Mouse (Mus musculus): ENCODE measurements around the gene Ppp2r3c. TPM values are rescaled to one million over a fixed set of nuclear protein-coding genes. Genes with fewer than 3 reads are reported as not detected.
"Not testable (repeated sequence)": the region's sequence is repeated elsewhere in the genome, so short reads cannot be mapped to it uniquely, and the experiment has no call there.

Gene Ppp2r3c
- polyA plus RNA-seq (2016; fragmentation: Nextera tagmentation; extraction: Ambion mirVana) = 27.1 and 28.3 TPM in 2 replicates

GRCm38 (mm10) chr12:55302485-55303441 is at the start of gene Ppp2r3c:
TSS of gene Ppp2r3c (minus strand) at chr12:55302998.
- Histone ChIP-seq H3K4me1 (peaks cover 30% of the 10 kb centered on the region), H3K36me3 (replicated peaks) (peaks cover 19% of the 10 kb centered on the region), H3K9me3 (no peaks in the 10 kb centered on the region), H3K4me3 (replicated peaks) (peak within 1 kb of the TSS; percentile 67), H3K4me2 (peak within 1 kb of the TSS; percentile 58), H3K27me3 (no peaks in the 10 kb centered on the region), H3K9ac (peak within 1 kb of the TSS; percentile 77), H3K27ac (peak within 1 kb of the TSS; percentile 86)
- ATAC-seq (ENCODE audit: low FRiP score) = peak; percentile 94
- under 1% methylated on average over 55 of the region's 55 CpGs for WGBS

- Histone ChIP-seq H3K4me1 (no peaks in the 10 kb centered on the region; the same call in 1 of the 2 replicates), H3K4me3 (replicated peaks) (no peak overlapping the region), H3K9ac (no peak overlapping the region), H3K27ac (no peak overlapping the region), H3K36me3 (replicated peaks) (no peaks in the 10 kb centered on the region), H3K4me2 (no peak overlapping the region), H3K27me3 (no peaks in the 10 kb centered on the region), H3K9me3 (no peaks in the 10 kb centered on the region)
- 87% methylated on average over 13 of the region's 13 CpGs for WGBS
- no peak for ATAC-seq (ENCODE audit: low FRiP score)
Observed at GRCm38 (mm10) chr12:55344583-55344982, 41.8 kb upstream of the Ppp2r3c start.

GRCm38 (mm10) chr12:55343998-55344397 is 41.2 kb upstream of the Ppp2r3c start:
- no peak for ATAC-seq (ENCODE audit: low FRiP score)
- no peaks in the 10 kb centered on the region for H3K9me3 ChIP-seq
- no peak overlapping the region for H3K9ac ChIP-seq
- no peak overlapping the region for H3K4me2 ChIP-seq
- H3K4me3 ChIP-seq (replicated peaks) = no peak overlapping the region
- no peak overlapping the region for H3K27ac ChIP-seq
- no peaks in the 10 kb centered on the region for H3K36me3 ChIP-seq (replicated peaks)
- 80% methylated on average over 11 of the region's 11 CpGs for WGBS
- no peaks in the 10 kb centered on the region; the same call in 1 of the 2 replicates for H3K4me1 ChIP-seq
- no peaks in the 10 kb centered on the region for H3K27me3 ChIP-seq

GRCm38 (mm10) chr12:55343045-55343444 is 40.2 kb upstream of the Ppp2r3c start:
- not testable (repeated sequence) for H3K4me1 ChIP-seq; H3K36me3 ChIP-seq (replicated peaks); ATAC-seq (ENCODE audit: low FRiP score); H3K27me3 ChIP-seq; H3K9me3 ChIP-seq; H3K9ac ChIP-seq; H3K4me3 ChIP-seq (replicated peaks); H3K4me2 ChIP-seq; H3K27ac ChIP-seq
- 91% methylated on average over 1 of the region's 1 CpGs for WGBS

GRCm38 (mm10) chr12:55338490-55338889 is 35.7 kb upstream of the Ppp2r3c start:
- H3K4me1 ChIP-seq; H3K9me3 ChIP-seq; ATAC-seq (ENCODE audit: low FRiP score); H3K27me3 ChIP-seq; H3K4me2 ChIP-seq; H3K36me3 ChIP-seq (replicated peaks); H3K9ac ChIP-seq; H3K27ac ChIP-seq; H3K4me3 ChIP-seq (replicated peaks): not testable (repeated sequence)
- 91% methylated on average over 1 of the region's 2 CpGs for WGBS

- H3K4me3 ChIP-seq (replicated peaks) = no peak overlapping the region
- no peak overlapping the region for H3K27ac ChIP-seq
- 92% methylated on average over 7 of the region's 7 CpGs for WGBS
- H3K4me1 ChIP-seq = no peaks in the 10 kb centered on the region
- no peaks in the 10 kb centered on the region for H3K9me3 ChIP-seq
- H3K36me3 ChIP-seq (replicated peaks) = peaks cover 7% of the 10 kb centered on the region; the same call in 1 of the 2 replicates
- H3K4me2 ChIP-seq = no peak overlapping the region
- no peak for ATAC-seq (ENCODE audit: low FRiP score)
- no peak overlapping the region for H3K9ac ChIP-seq
- no peaks in the 10 kb centered on the region for H3K27me3 ChIP-seq
Observed at GRCm38 (mm10) chr12:55333662-55334061, 30.9 kb upstream of the Ppp2r3c start.

- ATAC-seq (ENCODE audit: low FRiP score) = no peak
- no peak overlapping the region for H3K4me2 ChIP-seq
- H3K4me1 ChIP-seq = no peaks in the 10 kb centered on the region
- WGBS = 94% methylated on average over 7 of the region's 7 CpGs
- no peak overlapping the region for H3K4me3 ChIP-seq (replicated peaks)
- H3K36me3 ChIP-seq (replicated peaks) = peaks cover 7% of the 10 kb centered on the region
- no peak overlapping the region for H3K9ac ChIP-seq
- H3K9me3 ChIP-seq = no peaks in the 10 kb centered on the region
- H3K27me3 ChIP-seq = no peaks in the 10 kb centered on the region
- H3K27ac ChIP-seq = no peak overlapping the region
Observed at GRCm38 (mm10) chr12:55329351-55329750, 26.6 kb upstream of the Ppp2r3c start.

- no peak overlapping the region for H3K4me2 ChIP-seq
- no peak for ATAC-seq (ENCODE audit: low FRiP score)
- WGBS = 85% methylated on average over 4 of the region's 4 CpGs
- H3K27me3 ChIP-seq = no peaks in the 10 kb centered on the region
- no peak overlapping the region for H3K9ac ChIP-seq
- no peaks in the 10 kb centered on the region for H3K9me3 ChIP-seq
- H3K27ac ChIP-seq = no peak overlapping the region
- peaks cover 7% of the 10 kb centered on the region for H3K36me3 ChIP-seq (replicated peaks)
- no peak overlapping the region for H3K4me3 ChIP-seq (replicated peaks)
- H3K4me1 ChIP-seq = no peaks in the 10 kb centered on the region
Observed at GRCm38 (mm10) chr12:55328784-55329183, 26.0 kb upstream of the Ppp2r3c start.

- Histone ChIP-seq H3K27me3 (no peaks in the 10 kb centered on the region), H3K4me2 (no peak overlapping the region), H3K4me3 (replicated peaks) (no peak overlapping the region), H3K27ac (no peak overlapping the region), H3K4me1 (no peaks in the 10 kb centered on the region), H3K9me3 (no peaks in the 10 kb centered on the region), H3K36me3 (replicated peaks) (peaks cover 4% of the 10 kb centered on the region), H3K9ac (no peak overlapping the region)
- no peak for ATAC-seq (ENCODE audit: low FRiP score)
- 97% methylated on average over 7 of the region's 7 CpGs for whole genome bisulfite sequencing
Observed at GRCm38 (mm10) chr12:55325702-55326101, 22.9 kb upstream of the Ppp2r3c start.

- no peak for ATAC-seq (ENCODE audit: low FRiP score)
- WGBS = 79% methylated on average over 18 of the region's 18 CpGs
- Histone ChIP-seq H3K36me3 (replicated peaks) (0 out of 2 replicates have a peak, but pooled peaks cover 2% of the 10 kb centered on the region), H3K27me3 (no peaks in the 10 kb centered on the region), H3K9me3 (no peaks in the 10 kb centered on the region), H3K4me2 (no peak overlapping the region), H3K4me3 (replicated peaks) (no peak overlapping the region), H3K27ac (no peak overlapping the region), H3K9ac (no peak overlapping the region), H3K4me1 (no peaks in the 10 kb centered on the region)
Observed at GRCm38 (mm10) chr12:55321642-55322291, 19.0 kb upstream of the Ppp2r3c start.

- 53% methylated on average over 5 of the region's 5 CpGs for WGBS
- H3K4me2 ChIP-seq = no peak overlapping the region
- ATAC-seq (ENCODE audit: low FRiP score) = no peak
Observed at GRCm38 (mm10) chr12:55315192-55315591, 12.4 kb upstream of the Ppp2r3c start.

GRCm38 (mm10) chr12:55313901-55314300 is 11.1 kb upstream of the Ppp2r3c start:
- Histone ChIP-seq H3K4me1 (no peaks in the 10 kb centered on the region), H3K9me3 (no peaks in the 10 kb centered on the region), H3K4me2 (no peak overlapping the region), H3K27me3 (no peaks in the 10 kb centered on the region), H3K4me3 (replicated peaks) (no peak overlapping the region), H3K9ac (no peak overlapping the region), H3K27ac (no peak overlapping the region), H3K36me3 (replicated peaks) (0 out of 2 replicates have a peak, but pooled peaks cover 9% of the 10 kb centered on the region)
- ATAC-seq (ENCODE audit: low FRiP score) = no peak
- WGBS = 88% methylated on average over 5 of the region's 5 CpGs

More at GRCm38 (mm10) chr12:55315192-55315591, 12.4 kb upstream of the Ppp2r3c start:
- Histone ChIP-seq H3K4me3 (replicated peaks) (no peak overlapping the region), H3K9ac (no peak overlapping the region), H3K9me3 (no peaks in the 10 kb centered on the region), H3K27me3 (no peaks in the 10 kb centered on the region), H3K36me3 (replicated peaks) (0 out of 2 replicates have a peak, but pooled peaks cover 6% of the 10 kb centered on the region), H3K4me1 (no peaks in the 10 kb centered on the region), H3K27ac (no peak overlapping the region)
